ENCODE assay signal across 26 mouse cellular contexts in genomic region chr5:30235641-30236126, GRCm38 (mm10). TPM values are rescaled to one million over a fixed set of nuclear protein-coding genes. Genes with fewer than 3 reads are reported as not detected.
"Had no signal": no experiment of that assay in that cellular context is flagged by ENCODE, and none has a peak within 500 bp of the region (broad histone marks: within the 10 kb centered on the region; RNA-seq: fewer than 3 reads in every experiment).

No protein-coding gene starts in this region.

- DNase-seq: kidney, adult 18-20 months; kidney, adult 9 months; kidney, postnatal 14 days; kidney, postnatal 4 days; left cerebral cortex, postnatal 4 days; lung, embryonic 14.5 days; right cerebral cortex, adult 18-20 months; right cerebral cortex, postnatal 14 days; right cerebral cortex, postnatal 4 days; spleen, adult 18-20 months; thymus, postnatal 25 days had no signal

- H3K36me3 ChIP-seq: midbrain, embryonic 15.5 days; neural tube, embryonic 12.5 days; neural tube, embryonic 15.5 days; stomach, embryonic 15.5 days had no signal

- H3K27me3 ChIP-seq: limb, embryonic 12.5 days; limb, embryonic 15.5 days; midbrain, embryonic 12.5 days; midbrain, embryonic 15.5 days; neural tube, embryonic 12.5 days; neural tube, embryonic 15.5 days; stomach, embryonic 15.5 days had no signal

- H3K27ac ChIP-seq: limb, embryonic 12.5 days; limb, embryonic 15.5 days; macrophage; midbrain, embryonic 12.5 days; midbrain, embryonic 15.5 days; neural tube, embryonic 12.5 days; neural tube, embryonic 15.5 days; stomach, embryonic 15.5 days had no signal

- H3K9me3 ChIP-seq: limb, embryonic 15.5 days; midbrain, embryonic 12.5 days; midbrain, embryonic 15.5 days; neural tube, embryonic 12.5 days; neural tube, embryonic 15.5 days; stomach, embryonic 15.5 days had no signal

- H3K4me3 ChIP-seq: limb, embryonic 12.5 days; limb, embryonic 15.5 days; midbrain, embryonic 12.5 days; midbrain, embryonic 15.5 days; neural tube, embryonic 12.5 days; neural tube, embryonic 15.5 days; stomach, embryonic 15.5 days had no signal

- ATAC-seq: lung, postnatal 0 days; midbrain, embryonic 15.5 days had no signal

- H3K4me2 ChIP-seq: limb, embryonic 12.5 days; limb, embryonic 15.5 days; lung, embryonic 14.5 days; midbrain, embryonic 12.5 days; neural tube, embryonic 12.5 days; neural tube, embryonic 15.5 days; stomach, embryonic 15.5 days had no signal

- H3K9ac ChIP-seq: limb, embryonic 12.5 days; limb, embryonic 15.5 days; lung, embryonic 14.5 days; midbrain, embryonic 12.5 days; midbrain, embryonic 15.5 days; neural tube, embryonic 12.5 days; neural tube, embryonic 15.5 days; stomach, embryonic 15.5 days had no signal

RNA-seq across cellular contexts. Expression of gene Adgrf3, which starts 30.2 kb away (rescaled TPM):
- total RNA-seq: layer of hippocampus, adult 18-20 months; layer of hippocampus, postnatal 14 days; left cerebral cortex, adult 8-10 months; left cerebral cortex, postnatal 14 days; left cerebral cortex, postnatal 4 days; megakaryocyte, adult 5-6 weeks had no signal
- polyA plus RNA-seq: limb, embryonic 12.5 days; macrophage; midbrain, embryonic 12.5 days; midbrain, embryonic 15.5 days; neural tube, embryonic 12.5 days; neural tube, embryonic 15.5 days; urinary bladder, adult 2 months had no signal

RNA-seq across cellular contexts. Expression of gene Drc1, which starts 45.5 kb away (rescaled TPM):
- polyA plus RNA-seq: macrophage; urinary bladder, adult 2 months had no signal
